Mouse (Mus musculus) R1 (cell line): ENCODE results near the gene Hnf4a.

Source experiments
- DNase-seq: peaks from one replicate; pipeline ENCODE4 v3.0.0-alpha.2; 2018; ENCODE audit warnings: low read depth, low spot score

Hnf4a gene

GRCm38 (mm10) chr2:163490656-163491055 lies 16.0 kb upstream of the Hnf4a start:
- no peak for DNase-seq

GRCm38 (mm10) chr2:163491351-163491750 lies 15.3 kb upstream of the Hnf4a start:
- no peak for DNase-seq

- no peak for DNase-seq
These were observed 14.6 kb upstream of the Hnf4a start, which contains the start of gene R3hdml for GRCm38 (mm10) chr2:163492018-163492417. R3hdml (plus strand) TSS chr2:163492318.

GRCm38 (mm10) chr2:163493031-163493430 lies 13.6 kb upstream of the Hnf4a start:
- DNase-seq, result peak; percentile 70

GRCm38 (mm10) chr2:163493976-163494375 lies 12.6 kb upstream of the Hnf4a start:
- DNase-seq, result no peak

GRCm38 (mm10) chr2:163494456-163494855 lies 12.2 kb upstream of the Hnf4a start:
- DNase-seq, result peak; percentile 65

- DNase-seq, result no peak
These were observed 4.4 kb upstream of the Hnf4a start for GRCm38 (mm10) chr2:163502219-163502618.

- DNase-seq, result peak; percentile 52
These were observed 3.4 kb upstream of the Hnf4a start for GRCm38 (mm10) chr2:163503191-163503590.

GRCm38 (mm10) chr2:163525761-163526243 lies 19.2 kb downstream of the Hnf4a start:
- no peak for DNase-seq

GRCm38 (mm10) chr2:163527497-163527896 lies 20.9 kb downstream of the Hnf4a start:
- no peak for DNase-seq

- DNase-seq, result no peak
These were observed 23.8 kb downstream of the Hnf4a start for GRCm38 (mm10) chr2:163530418-163530817.

- DNase-seq, result peak; percentile 81
These were observed 25.3 kb downstream of the Hnf4a start for GRCm38 (mm10) chr2:163531917-163532316.

- DNase-seq, result no peak
These were observed 26.6 kb downstream of the Hnf4a start for GRCm38 (mm10) chr2:163533226-163533625.

- peak; percentile 90 for DNase-seq
These were observed 28.4 kb downstream of the Hnf4a start for GRCm38 (mm10) chr2:163534958-163535524.

- no peak for DNase-seq
These were observed 30.8 kb downstream of the Hnf4a start for GRCm38 (mm10) chr2:163537443-163537842.

GRCm38 (mm10) chr2:163538410-163538809 lies 31.8 kb downstream of the Hnf4a start:
- no peak for DNase-seq

- DNase-seq, result no peak
These were observed 32.9 kb downstream of the Hnf4a start for GRCm38 (mm10) chr2:163539321-163540040.

GRCm38 (mm10) chr2:163540231-163541117 lies 33.9 kb downstream of the Hnf4a start:
- DNase-seq, result no peak

GRCm38 (mm10) chr2:163541568-163542182 lies 35.1 kb downstream of the Hnf4a start:
- no peak for DNase-seq

- DNase-seq, result no peak
These were observed 36.1 kb downstream of the Hnf4a start for GRCm38 (mm10) chr2:163542674-163543073.

- DNase-seq, result no peak
These were observed 40.2 kb downstream of the Hnf4a start for GRCm38 (mm10) chr2:163546623-163547318.
